Mouse (Mus musculus) urinary bladder, postnatal 14 days (tissue): ENCODE measurements around the gene Lypd6b.

Experiments used
- DNase-seq: peaks from one replicate; pipeline ENCODE4 v3.0.0; 2021; ENCODE audit warnings: low spot score

Gene Lypd6b

GRCm38 (mm10) chr2:49869782-49870514, 82.5 kb downstream of the Lypd6b start:
- no peak for DNase-seq

- no peak for DNase-seq
Measured at GRCm38 (mm10) chr2:49871012-49871411, 83.5 kb downstream of the Lypd6b start.

- DNase-seq, result no peak
Measured at GRCm38 (mm10) chr2:49880507-49880906, 93.0 kb downstream of the Lypd6b start.

GRCm38 (mm10) chr2:49881002-49881401, 93.5 kb downstream of the Lypd6b start:
- DNase-seq, result no peak

- no peak for DNase-seq
Measured at GRCm38 (mm10) chr2:49882461-49882860, 95.0 kb downstream of the Lypd6b start.

DNA sequence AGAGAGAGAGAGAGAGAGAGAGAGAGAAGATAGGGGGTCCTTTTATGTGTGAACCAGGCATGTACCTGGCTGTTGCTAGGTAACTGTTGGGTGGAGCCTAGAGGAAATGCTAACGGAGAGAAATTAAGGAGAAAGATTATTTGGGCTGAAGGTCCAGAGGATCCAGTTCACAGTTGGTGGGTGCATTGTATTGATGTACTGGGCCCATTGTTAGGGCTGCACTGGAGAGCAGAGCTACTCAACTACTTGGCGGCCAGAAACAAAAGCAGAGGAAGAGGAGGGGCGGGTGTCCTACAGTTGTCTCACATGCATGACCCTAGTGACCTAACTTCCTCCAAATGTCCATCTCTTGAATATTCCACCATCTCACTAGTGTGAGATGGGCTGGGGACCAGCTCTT, 96.5 kb downstream of the Lypd6b start:
- no peak for DNase-seq

DNA sequence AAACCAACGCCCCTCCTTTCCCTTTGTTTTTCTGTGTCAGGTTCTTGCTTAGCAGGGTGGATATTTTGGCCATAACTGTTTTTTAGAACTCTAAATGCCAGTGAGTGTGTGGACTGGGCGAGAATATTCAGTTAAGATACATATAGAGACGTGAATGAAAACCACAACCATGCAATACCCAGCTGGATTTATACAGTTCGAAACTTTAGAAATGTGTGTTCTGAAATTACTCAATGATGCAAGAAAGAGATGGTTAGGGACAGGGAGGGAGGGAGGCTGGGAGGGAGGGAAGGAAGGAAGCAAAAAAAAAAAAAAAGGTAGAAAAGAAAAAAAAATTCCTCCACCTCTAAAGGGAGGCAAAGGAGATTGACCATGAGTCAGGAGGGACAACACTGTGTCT, 98.7 kb downstream of the Lypd6b start:
- no peak for DNase-seq

GRCm38 (mm10) chr2:49888346-49888745, 100.9 kb downstream of the Lypd6b start:
- DNase-seq, result no peak

- no peak for DNase-seq
Measured at GRCm38 (mm10) chr2:49890727-49891126, 103.2 kb downstream of the Lypd6b start.

DNA sequence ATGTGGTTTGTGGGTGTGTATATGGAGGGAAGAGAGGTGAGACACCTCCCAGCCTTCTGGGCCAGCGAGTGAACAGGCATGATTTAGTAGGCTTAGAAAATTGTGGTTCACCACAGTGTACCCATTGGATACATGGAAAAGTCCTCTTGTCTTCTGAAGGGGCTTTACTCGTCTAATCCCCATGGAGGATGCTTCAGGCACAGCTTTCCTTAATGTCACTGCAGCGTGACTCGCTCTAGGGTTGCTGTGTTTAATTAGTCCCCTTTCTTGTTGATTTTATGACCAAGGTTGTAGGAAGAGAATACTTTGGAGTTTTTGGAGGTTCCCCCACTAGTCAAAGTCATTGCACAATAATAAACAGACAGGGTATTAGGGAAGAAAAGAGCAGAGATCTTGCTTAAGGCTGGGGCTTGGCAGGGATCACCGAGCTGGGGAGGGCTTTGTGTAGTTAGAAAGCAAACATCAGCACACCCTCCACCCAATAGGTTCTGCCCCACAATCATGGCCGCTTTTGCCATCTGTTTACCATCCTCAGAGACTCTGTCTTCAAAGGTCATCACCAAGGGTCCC, 122.4 kb downstream of the Lypd6b start:
- DNase-seq, result no peak

- DNase-seq, result no peak
Measured at GRCm38 (mm10) chr2:49911296-49912034, 124.0 kb downstream of the Lypd6b start.

GRCm38 (mm10) chr2:49912261-49912895, 124.9 kb downstream of the Lypd6b start:
- no peak for DNase-seq

GRCm38 (mm10) chr2:49917489-49917888, 130.0 kb downstream of the Lypd6b start:
- no peak for DNase-seq

- DNase-seq, result no peak
Measured at GRCm38 (mm10) chr2:49918132-49918531, 130.6 kb downstream of the Lypd6b start.

GRCm38 (mm10) chr2:49918692-49919091, 131.2 kb downstream of the Lypd6b start:
- DNase-seq, result no peak

DNA sequence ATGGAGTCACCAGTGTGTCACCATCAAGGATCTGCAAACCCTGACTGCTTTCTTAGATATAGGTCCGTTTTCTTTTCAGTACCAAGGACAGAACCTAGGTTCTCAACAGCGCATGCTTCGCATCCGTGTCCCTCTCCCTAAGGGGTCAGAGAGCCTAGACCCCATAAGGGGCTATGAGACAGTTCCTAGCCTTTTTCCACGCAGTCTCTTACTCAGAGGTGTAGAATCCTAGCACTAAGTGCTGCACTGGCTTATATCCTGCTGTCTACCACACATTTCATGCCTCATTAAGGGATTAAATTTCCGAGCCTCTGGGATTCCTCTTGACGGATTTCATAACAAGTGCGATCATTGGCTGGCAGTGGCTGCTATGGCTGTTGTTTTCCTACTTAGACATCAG, 134.5 kb downstream of the Lypd6b start:
- DNase-seq, result no peak

- no peak for DNase-seq
Measured at GRCm38 (mm10) chr2:49922810-49923209, 135.3 kb downstream of the Lypd6b start.

GRCm38 (mm10) chr2:49926186-49926585, 138.7 kb downstream of the Lypd6b start:
- no peak for DNase-seq

- DNase-seq, result no peak
Measured at GRCm38 (mm10) chr2:49927362-49927761, 139.9 kb downstream of the Lypd6b start.

DNA sequence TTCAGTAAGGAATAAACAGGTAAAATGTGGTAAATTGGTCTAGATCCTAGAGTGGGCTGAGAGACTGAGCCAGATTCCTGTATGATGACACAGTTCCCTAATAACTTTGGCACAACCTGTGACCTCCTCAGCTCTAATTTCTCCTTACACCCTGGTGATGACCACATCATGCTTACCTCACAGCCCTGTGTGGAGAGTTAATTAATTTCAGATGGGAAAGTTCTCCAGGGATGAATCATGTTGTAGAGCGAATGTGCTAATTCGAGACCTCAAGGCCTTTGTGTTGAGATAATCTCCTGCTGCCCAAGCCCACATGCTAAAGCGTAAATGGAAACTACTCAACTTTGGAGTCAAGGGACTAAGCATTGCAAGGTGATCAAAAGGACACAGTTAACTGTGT, 142.4 kb downstream of the Lypd6b start:
- DNase-seq, result no peak

DNA sequence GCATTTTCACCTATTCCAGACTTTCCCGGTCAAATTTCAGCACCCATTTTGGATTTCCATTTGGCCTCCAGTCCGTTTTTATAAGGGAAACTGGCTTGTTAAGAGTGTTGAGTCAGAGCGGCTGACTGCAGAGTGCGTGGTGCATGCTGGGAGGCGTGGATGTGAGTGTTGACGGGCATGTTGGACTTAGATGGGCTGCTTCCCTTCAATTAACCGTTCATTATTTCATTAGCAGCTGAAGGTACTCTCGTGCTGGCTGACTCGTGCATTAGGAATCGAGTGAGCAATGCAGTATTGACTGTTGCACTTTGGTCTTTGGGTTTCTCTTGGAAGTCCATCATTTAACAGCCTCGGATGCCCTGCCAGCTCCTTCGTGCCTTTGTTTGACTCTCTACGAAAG, 150.1 kb downstream of the Lypd6b start:
- no peak for DNase-seq

DNA sequence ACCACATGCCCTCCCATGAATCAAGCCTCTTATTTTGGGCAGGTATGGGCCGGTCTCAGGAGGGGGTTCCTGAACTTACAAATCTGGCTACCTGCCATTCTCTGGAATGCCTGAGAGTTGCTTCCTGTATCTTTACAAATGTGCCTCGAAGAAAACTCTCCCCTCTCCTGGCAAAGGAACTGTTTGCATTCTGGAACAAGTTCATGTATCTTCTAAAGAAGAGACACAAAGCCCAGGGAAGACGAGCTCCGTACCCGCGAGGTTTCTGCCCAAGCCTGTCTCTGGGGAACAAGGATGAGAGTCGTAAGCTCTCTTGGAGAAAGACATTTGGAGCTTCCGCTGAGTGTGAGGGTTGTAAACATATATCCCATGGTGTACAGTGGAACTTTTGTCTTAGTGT, 150.8 kb downstream of the Lypd6b start:
- DNase-seq, result no peak

- no peak for DNase-seq
Measured at GRCm38 (mm10) chr2:49940372-49940771, 152.9 kb downstream of the Lypd6b start.
